Mouse (Mus musculus): ENCODE measurements around the gene Bmper. TPM values are rescaled to one million over a fixed set of nuclear protein-coding genes. Genes with fewer than 3 reads are reported as not detected.

Bmper gene
- polyA plus RNA-seq, 1 experiment from 2014 or later = 26.7 TPM

DNA sequence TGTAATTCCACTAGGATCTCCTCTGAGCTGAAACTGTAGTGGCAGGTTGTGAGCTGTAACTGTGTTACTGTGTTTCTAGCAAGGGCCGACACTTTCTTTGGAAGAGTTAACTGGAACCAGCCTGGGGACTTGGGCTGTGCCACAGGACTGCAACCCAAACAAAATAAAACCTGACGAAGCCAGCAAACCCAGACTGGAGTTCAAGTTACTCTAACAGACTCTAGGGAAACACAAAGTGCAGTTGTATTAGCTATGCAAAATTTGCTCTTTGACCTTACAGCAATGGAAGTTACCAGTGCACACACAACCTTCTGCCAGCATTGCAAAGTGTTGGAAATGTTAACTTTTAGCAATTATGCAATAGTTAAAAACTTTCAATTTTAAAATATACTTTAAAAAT, 140.3 kb downstream of the Bmper start:
- Histone ChIP-seq H3K4me1 (ENCODE audit: control insufficient read depth, insufficient read depth, low read length) (no peaks in the 10 kb centered on the region), H3K4me2 (replicated peaks; ENCODE audit: low read depth, low read length) (no peak overlapping the region), H3K9ac (ENCODE audit: low read depth, low read length) (no peak overlapping the region), H3K9me3 (ENCODE audit: control insufficient read depth, low read length) (no peaks in the 10 kb centered on the region), H3K27ac (ENCODE audit: low read depth, low read length) (no peak overlapping the region), H3K4me3 (ENCODE audit: low read length) (no peak overlapping the region), H3K27me3 (ENCODE audit: control insufficient read depth, insufficient read depth, low read length) (no peaks in the 10 kb centered on the region), H3K36me3 (ENCODE audit: control insufficient read depth, insufficient read depth, low read length) (no peaks in the 10 kb centered on the region)
- no peak for ATAC-seq (ENCODE audit: low FRiP score, low TSS enrichment)
- 37% methylated on average over 2 of the region's 2 CpGs for WGBS

DNA sequence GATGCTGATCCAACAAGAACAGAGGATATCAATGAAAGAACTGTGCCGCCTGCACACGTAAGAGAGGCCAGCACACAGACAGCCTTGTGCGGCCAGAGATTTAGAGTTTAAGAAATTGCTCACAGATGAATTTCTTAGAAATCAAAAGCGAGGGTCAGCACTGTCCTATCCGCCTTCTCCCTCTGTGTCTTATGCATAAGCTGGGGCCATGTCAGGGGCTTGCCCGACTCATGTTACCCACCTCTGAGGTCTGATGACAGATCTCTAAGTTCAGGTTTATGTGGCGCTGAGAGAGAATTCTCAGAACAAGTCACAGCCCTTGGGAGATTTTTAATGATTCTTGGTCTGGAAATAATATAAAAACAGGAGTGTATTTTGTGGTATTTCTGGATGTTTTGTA, 140.7 kb downstream of the Bmper start:
- H3K9ac ChIP-seq (ENCODE audit: low read depth, low read length) = no peak overlapping the region
- no peaks in the 10 kb centered on the region for H3K9me3 ChIP-seq (ENCODE audit: control insufficient read depth, low read length)
- H3K27ac ChIP-seq (ENCODE audit: low read depth, low read length) = no peak overlapping the region
- H3K4me3 ChIP-seq (ENCODE audit: low read length) = no peak overlapping the region
- ATAC-seq (ENCODE audit: low FRiP score, low TSS enrichment) = no peak
- H3K4me2 ChIP-seq (replicated peaks; ENCODE audit: low read depth, low read length) = no peak overlapping the region
- no peaks in the 10 kb centered on the region for H3K36me3 ChIP-seq (ENCODE audit: control insufficient read depth, insufficient read depth, low read length)
- H3K27me3 ChIP-seq (ENCODE audit: control insufficient read depth, insufficient read depth, low read length) = no peaks in the 10 kb centered on the region
- WGBS = 65% methylated on average over 7 of the region's 7 CpGs
- no peaks in the 10 kb centered on the region for H3K4me1 ChIP-seq (ENCODE audit: control insufficient read depth, insufficient read depth, low read length)

DNA sequence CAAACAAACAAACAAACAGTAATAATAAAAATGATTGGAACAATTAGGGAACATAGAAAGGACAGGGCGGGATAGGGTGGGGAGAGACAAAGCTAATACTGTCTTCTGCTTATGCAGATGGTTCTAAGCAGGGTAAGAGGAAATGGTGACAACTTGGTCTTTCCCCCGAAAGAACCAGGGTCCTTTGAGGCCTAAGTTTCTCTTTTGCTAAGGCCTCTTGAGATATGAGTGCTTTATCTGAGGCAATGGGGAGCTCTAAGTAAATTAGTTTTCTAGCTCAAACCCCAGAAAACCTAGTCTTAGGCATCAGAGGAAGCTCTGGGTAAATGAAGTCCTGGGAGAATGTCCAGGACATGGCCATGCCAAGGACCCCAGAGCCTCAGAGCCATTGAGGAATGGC, 141.2 kb downstream of the Bmper start:
- no peak overlapping the region for H3K4me2 ChIP-seq (replicated peaks; ENCODE audit: low read depth, low read length)
- no peak overlapping the region for H3K27ac ChIP-seq (ENCODE audit: low read depth, low read length)
- no peaks in the 10 kb centered on the region for H3K36me3 ChIP-seq (ENCODE audit: control insufficient read depth, insufficient read depth, low read length)
- no peaks in the 10 kb centered on the region for H3K4me1 ChIP-seq (ENCODE audit: control insufficient read depth, insufficient read depth, low read length)
- H3K27me3 ChIP-seq (ENCODE audit: control insufficient read depth, insufficient read depth, low read length) = no peaks in the 10 kb centered on the region
- no peak for ATAC-seq (ENCODE audit: low FRiP score, low TSS enrichment)
- H3K9ac ChIP-seq (ENCODE audit: low read depth, low read length) = no peak overlapping the region
- no peak overlapping the region for H3K4me3 ChIP-seq (ENCODE audit: low read length)
- WGBS = 82% methylated on average over 2 of the region's 2 CpGs
- H3K9me3 ChIP-seq (ENCODE audit: control insufficient read depth, low read length) = no peaks in the 10 kb centered on the region

DNA sequence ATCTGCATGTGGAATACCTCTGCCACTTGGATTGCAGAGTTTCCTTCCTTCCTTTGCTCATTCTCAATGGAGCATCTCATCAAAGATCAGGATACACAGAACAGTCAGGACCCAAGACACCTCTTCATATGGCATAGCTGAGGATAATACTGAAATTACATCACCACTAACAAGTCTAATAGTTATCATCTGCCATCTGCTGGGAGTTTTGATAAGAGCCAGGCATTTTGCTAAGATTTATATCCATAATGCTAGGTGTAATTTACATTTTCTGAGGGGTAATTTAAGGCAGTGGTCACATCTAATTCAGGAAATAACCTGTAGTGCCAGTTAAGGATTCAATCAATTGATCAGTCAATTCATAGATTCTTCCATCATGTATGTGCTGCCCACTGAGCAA, 145.2 kb downstream of the Bmper start:
- no peak overlapping the region for H3K4me3 ChIP-seq (ENCODE audit: low read length)
- no peaks in the 10 kb centered on the region for H3K27me3 ChIP-seq (ENCODE audit: control insufficient read depth, insufficient read depth, low read length)
- no peak overlapping the region for H3K27ac ChIP-seq (ENCODE audit: low read depth, low read length)
- no peaks in the 10 kb centered on the region for H3K9me3 ChIP-seq (ENCODE audit: control insufficient read depth, low read length)
- no peak for ATAC-seq (ENCODE audit: low FRiP score, low TSS enrichment)
- no peak overlapping the region for H3K4me2 ChIP-seq (replicated peaks; ENCODE audit: low read depth, low read length)
- H3K9ac ChIP-seq (ENCODE audit: low read depth, low read length) = no peak overlapping the region
- no peaks in the 10 kb centered on the region for H3K36me3 ChIP-seq (ENCODE audit: control insufficient read depth, insufficient read depth, low read length)
- no peaks in the 10 kb centered on the region for H3K4me1 ChIP-seq (ENCODE audit: control insufficient read depth, insufficient read depth, low read length)

DNA sequence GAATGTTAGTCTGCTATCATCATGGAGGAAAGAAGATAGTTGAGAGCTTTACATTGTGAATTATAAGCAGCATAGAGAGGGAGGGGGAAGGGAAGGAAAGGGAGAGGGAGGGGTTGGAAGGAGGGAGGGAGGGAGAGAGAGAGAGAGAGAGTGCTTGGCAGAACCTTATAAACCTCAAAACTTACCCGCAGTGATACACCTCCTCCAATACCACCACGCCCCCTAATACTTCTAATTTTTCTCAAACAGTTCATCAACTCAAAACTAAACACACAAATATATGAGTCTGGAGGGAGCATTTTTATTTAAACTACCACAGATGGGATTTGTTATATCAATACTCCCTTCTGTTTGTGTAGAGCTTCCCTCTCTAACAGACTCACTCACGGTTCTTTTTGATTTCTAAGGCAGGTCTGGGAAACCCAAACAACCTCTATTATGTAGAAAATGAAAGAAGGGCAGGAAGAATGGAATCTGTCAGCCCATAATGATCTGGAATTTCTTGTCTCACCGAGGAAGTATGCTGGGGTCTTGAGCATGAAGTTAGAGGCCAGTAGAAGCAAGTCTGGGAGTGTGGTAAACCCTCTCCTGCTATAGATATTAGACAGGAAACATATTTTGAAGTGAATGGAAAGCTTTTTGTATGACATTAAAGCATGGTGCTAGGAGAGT, 152.0 kb downstream of the Bmper start:
- Histone ChIP-seq H3K4me2 (replicated peaks; ENCODE audit: low read depth, low read length) (no peak overlapping the region), H3K4me1 (ENCODE audit: control insufficient read depth, insufficient read depth, low read length) (peaks cover 4% of the 10 kb centered on the region; the same call in 1 of the 2 replicates), H3K27ac (ENCODE audit: low read depth, low read length) (no peak overlapping the region), H3K27me3 (ENCODE audit: control insufficient read depth, insufficient read depth, low read length) (no peaks in the 10 kb centered on the region), H3K4me3 (ENCODE audit: low read length) (no peak overlapping the region), H3K36me3 (ENCODE audit: control insufficient read depth, insufficient read depth, low read length) (no peaks in the 10 kb centered on the region; the same call in 1 of the 2 replicates), H3K9ac (ENCODE audit: low read depth, low read length) (no peak overlapping the region), H3K9me3 (ENCODE audit: control insufficient read depth, low read length) (no peaks in the 10 kb centered on the region)
- ATAC-seq (ENCODE audit: low FRiP score, low TSS enrichment) = no peak
- WGBS = 74% methylated on average over 4 of the region's 4 CpGs

DNA sequence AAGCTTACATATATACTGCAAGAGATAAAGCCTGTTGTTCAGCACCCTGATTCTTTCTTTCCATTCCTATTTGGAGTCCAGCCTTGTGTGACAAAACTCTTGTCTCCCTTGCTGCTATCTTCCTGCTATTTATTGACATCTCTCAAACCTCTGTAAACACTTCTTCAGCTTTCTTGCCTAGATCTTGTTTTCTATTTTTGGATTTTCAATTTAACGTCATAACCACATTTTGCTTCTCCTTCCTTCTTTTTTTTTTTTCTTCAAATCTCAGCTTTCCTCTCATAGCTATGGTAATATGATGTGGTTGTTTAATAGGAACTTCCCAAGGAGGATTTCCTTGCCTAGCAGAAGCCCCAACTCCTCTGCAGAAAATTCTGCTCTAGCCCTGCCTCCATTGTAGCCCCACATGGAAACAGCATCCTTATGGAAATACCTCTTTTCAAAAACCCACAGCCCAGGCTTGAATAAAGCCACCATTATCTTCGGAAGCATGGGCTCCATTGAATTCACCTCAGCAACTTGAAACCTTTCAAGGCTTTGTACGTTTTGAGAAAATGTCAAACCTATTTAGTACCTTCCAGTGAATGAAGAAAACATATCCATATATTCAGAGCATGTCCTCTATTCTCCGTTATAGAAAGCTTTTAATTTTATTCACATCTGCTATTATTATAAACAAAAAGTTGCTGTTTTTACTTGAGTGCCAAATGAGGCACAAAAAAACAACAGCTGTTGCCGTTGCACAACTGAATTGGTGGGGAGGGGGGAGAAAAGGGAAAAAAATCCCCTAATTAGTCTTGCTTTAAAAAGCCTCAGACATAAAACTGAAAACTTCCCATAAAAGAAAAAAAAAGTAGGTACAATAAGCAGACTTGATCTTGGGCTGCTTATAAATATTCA, 155.2 kb downstream of the Bmper start:
- no peaks in the 10 kb centered on the region; the same call in 1 of the 2 replicates for H3K36me3 ChIP-seq (ENCODE audit: control insufficient read depth, insufficient read depth, low read length)
- no peaks in the 10 kb centered on the region for H3K27me3 ChIP-seq (ENCODE audit: control insufficient read depth, insufficient read depth, low read length)
- no peak overlapping the region for H3K4me2 ChIP-seq (replicated peaks; ENCODE audit: low read depth, low read length)
- H3K27ac ChIP-seq (ENCODE audit: low read depth, low read length) = no peak overlapping the region
- ATAC-seq (ENCODE audit: low FRiP score, low TSS enrichment) = no peak
- no peaks in the 10 kb centered on the region for H3K9me3 ChIP-seq (ENCODE audit: control insufficient read depth, low read length)
- H3K4me1 ChIP-seq (ENCODE audit: control insufficient read depth, insufficient read depth, low read length) = peaks cover 4% of the 10 kb centered on the region; the same call in 1 of the 2 replicates
- no peak overlapping the region for H3K4me3 ChIP-seq (ENCODE audit: low read length)
- WGBS = 73% methylated on average over 5 of the region's 5 CpGs
- no peak overlapping the region for H3K9ac ChIP-seq (ENCODE audit: low read depth, low read length)

DNA sequence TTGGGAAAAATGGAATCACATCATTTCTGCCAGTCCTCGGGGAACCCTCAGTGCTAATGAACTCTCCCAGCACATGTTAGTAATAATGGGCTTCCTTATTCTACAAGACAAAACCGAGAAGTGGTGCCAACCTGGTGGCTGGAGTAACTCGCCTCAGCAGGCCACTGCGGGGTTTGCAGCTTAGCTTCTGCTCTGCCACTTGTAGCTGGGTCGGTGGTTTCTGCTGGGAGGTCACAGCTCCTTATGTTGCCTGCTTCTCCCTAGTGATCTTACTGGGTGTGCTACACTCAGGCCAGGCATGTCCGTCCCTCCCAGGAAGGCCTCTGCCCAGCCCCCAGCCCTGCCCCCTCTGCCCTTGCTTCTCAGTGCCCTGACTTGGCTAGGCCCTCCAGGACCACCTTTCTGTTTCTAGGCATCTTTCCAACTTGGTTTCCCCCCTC, 155.9 kb downstream of the Bmper start:
- no peak overlapping the region for H3K4me2 ChIP-seq (replicated peaks; ENCODE audit: low read depth, low read length)
- no peak overlapping the region for H3K27ac ChIP-seq (ENCODE audit: low read depth, low read length)
- no peaks in the 10 kb centered on the region for H3K9me3 ChIP-seq (ENCODE audit: control insufficient read depth, low read length)
- H3K9ac ChIP-seq (ENCODE audit: low read depth, low read length) = no peak overlapping the region
- no peak overlapping the region for H3K4me3 ChIP-seq (ENCODE audit: low read length)
- H3K27me3 ChIP-seq (ENCODE audit: control insufficient read depth, insufficient read depth, low read length) = no peaks in the 10 kb centered on the region
- no peaks in the 10 kb centered on the region; the same call in 1 of the 2 replicates for H3K36me3 ChIP-seq (ENCODE audit: control insufficient read depth, insufficient read depth, low read length)
- H3K4me1 ChIP-seq (ENCODE audit: control insufficient read depth, insufficient read depth, low read length) = peaks cover 4% of the 10 kb centered on the region; the same call in 1 of the 2 replicates
- WGBS = 39% methylated on average over 6 of the region's 6 CpGs
- peak; percentile 35; the same call in 1 of the 2 replicates for ATAC-seq (ENCODE audit: low FRiP score, low TSS enrichment)

DNA sequence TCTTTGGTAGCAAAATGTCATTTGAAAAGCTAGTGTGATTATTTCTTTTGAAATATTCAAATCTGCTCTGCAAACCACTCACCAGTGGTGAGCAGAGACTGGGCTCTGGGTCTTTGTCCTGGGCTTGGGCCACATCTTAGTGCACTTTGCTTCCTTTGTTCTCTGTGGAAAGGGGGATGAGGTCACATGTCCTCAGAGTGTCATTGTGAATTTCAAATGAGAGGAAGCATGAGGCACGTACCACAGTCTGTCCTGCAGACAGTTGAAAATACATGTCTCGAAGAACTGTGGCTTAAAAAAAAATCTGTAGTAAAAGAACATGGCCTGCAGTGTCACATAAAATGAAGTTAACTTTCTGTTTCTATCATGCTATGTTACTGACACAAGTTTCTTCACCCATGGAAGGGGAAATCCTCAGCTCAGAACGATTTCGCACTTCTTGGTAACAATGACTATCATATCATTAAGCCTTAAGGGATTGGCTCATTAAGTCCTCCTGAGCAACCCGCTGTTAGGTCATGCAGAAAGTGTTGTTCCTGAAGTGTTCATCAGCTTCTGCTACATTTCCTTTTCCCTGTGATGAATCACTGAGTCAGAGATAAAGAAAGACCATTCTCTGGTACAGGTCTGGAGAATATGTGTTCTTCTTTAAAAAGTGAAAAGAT, 157.4 kb downstream of the Bmper start:
- Histone ChIP-seq H3K9me3 (ENCODE audit: control insufficient read depth, low read length) (no peaks in the 10 kb centered on the region), H3K4me2 (replicated peaks; ENCODE audit: low read depth, low read length) (no peak overlapping the region), H3K27me3 (ENCODE audit: control insufficient read depth, insufficient read depth, low read length) (no peaks in the 10 kb centered on the region), H3K4me3 (ENCODE audit: low read length) (no peak overlapping the region), H3K4me1 (ENCODE audit: control insufficient read depth, insufficient read depth, low read length) (peaks cover 4% of the 10 kb centered on the region; the same call in 1 of the 2 replicates), H3K9ac (ENCODE audit: low read depth, low read length) (no peak overlapping the region), H3K36me3 (ENCODE audit: control insufficient read depth, insufficient read depth, low read length) (no peaks in the 10 kb centered on the region), H3K27ac (ENCODE audit: low read depth, low read length) (no peak overlapping the region; the same call in 1 of the 2 replicates)
- ATAC-seq (ENCODE audit: low FRiP score, low TSS enrichment) = no peak
- 56% methylated on average over 5 of the region's 5 CpGs for WGBS

Measured in kidney, embryonic 14.5 days (tissue).